Mouse (Mus musculus): ENCODE measurements at regions not wholly inside any gene's neighbourhood (a gene's known extent, or its start where the extent isn't known, plus 50 kb on each side); places are given as distances from the start of the nearest gene placed in this dataset.

DNA sequence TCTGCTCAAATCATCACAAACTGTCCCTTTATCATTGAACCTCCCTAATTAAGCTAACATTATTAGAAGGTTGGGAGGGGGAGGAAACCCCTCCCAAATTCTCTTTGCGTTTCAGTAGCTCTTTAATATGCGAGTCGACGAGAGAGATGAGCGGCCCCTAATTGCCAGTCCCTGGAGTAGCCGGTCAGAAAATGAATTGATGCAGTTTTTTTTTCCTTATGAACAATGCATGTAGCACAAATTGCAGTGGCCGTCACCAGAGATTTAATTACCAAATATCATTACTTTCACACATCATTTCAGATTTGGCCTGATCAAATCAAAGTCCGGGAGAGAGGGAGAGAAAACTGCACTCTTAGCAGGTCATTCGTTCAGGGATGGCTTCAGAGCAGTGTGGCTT is 61.1 kb upstream of the Top1 start:
- DNase-seq (ENCODE audit: low spot score) = no peak

DNA sequence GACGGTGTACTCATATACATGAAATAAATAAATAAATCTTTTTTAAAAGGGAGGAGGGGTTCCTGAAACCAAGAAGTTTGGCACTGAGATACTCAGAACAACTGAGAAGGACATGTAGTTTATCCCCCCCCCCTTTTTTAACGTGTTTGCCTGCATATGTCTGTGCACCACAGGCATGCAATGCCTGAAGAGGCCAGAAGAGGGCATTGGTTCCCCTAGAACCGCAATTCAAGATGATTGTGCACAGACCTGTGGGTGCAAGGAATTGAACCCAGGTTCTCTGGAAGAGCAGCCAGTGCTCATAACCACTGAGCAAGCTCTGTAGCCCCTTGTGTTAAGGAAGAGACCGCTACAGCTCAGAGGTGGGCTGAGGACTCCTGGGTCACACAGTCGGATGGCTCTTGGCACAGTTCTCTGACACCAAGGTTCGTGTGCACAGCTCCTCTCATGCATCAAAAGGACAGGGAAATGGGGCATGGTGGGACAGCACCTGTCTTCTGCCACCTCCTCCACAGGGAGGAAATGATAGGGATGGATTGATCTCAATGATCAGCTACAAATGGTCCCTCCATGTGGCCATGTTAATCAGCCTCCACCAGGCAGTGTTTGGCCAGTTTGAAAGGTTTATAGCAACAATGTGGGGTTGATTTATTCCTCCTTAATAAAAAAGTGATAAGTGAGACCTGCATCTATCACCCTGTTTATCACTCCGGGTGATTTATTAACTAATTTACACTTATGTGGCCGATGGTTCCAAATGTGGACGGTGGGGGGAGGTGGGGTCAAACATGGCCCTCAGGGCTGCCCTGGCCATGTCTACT is 58.5 kb upstream of the Top1 start:
- DNase-seq (ENCODE audit: low spot score) = no peak

DNA sequence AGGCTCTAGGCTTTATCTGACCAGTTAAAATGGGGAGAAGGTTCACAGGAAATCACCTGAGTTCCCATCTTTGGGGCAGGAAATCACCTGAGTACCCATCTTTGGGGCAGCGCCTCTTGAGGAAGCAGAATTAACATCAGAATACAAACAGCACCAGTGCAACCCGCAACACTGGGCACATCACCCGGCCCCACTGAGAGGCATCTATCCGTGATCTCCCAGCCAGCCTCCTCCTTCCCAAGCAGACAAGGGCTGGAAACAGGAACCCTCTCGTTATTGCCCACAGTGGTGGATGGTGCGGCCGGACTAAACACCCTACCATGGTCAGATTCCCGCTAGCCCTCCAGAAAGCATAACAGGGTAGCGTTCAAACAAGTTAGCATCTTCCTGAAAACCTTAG is 57.3 kb upstream of the Top1 start:
- no peak for DNase-seq (ENCODE audit: low spot score)

- DNase-seq (ENCODE audit: low spot score) = no peak
These were observed 55.3 kb upstream of the Top1 start for GRCm38 (mm10) chr2:160590209-160590910.

GRCm38 (mm10) chr2:160591446-160592180 is 54.1 kb upstream of the Top1 start:
- no peak for DNase-seq (ENCODE audit: low spot score)

- peak; percentile 46 for DNase-seq (ENCODE audit: low spot score)
These were observed 52.7 kb upstream of the Top1 start for GRCm38 (mm10) chr2:160593035-160593434.

All from urinary bladder, postnatal 10 days (tissue).